Mouse (Mus musculus) cerebellum, adult 2 months (tissue): Measurements from ENCODE around the gene Diablo.

Experiments
- CTCF ChIP-seq: fragments of 200-500 bp; IDR thresholded peaks from 2 replicates; pipeline ENCODE4 v1.5.1; 2011; ENCODE audit warnings: low read depth, mild to moderate bottlenecking, control low read depth, low read length, moderate library complexity, borderline replicate concordance; ENCODE audit not compliant: insufficient read depth
- POLR2A ChIP-seq: fragments of 200-500 bp; IDR thresholded peaks from 2 replicates; pipeline ENCODE4 v1.6.1; 2011; ENCODE audit warnings: low read length, control low read depth, borderline replicate concordance; ENCODE audit not compliant: insufficient read depth

GRCm38 (mm10) chr5:123522166-123522565 lies 1.8 kb downstream of the Diablo start:
- TF ChIP-seq CTCF (no peak), POLR2A (no peak)
